Mouse (Mus musculus): ENCODE measurements around the gene Det1. TPM values are rescaled to one million over a fixed set of nuclear protein-coding genes. Genes with fewer than 3 reads are reported as not detected.

The Det1 gene
- polyA plus RNA-seq (2012; rRNA removed) = 11.9 and 19.2 TPM in 2 replicates

DNA sequence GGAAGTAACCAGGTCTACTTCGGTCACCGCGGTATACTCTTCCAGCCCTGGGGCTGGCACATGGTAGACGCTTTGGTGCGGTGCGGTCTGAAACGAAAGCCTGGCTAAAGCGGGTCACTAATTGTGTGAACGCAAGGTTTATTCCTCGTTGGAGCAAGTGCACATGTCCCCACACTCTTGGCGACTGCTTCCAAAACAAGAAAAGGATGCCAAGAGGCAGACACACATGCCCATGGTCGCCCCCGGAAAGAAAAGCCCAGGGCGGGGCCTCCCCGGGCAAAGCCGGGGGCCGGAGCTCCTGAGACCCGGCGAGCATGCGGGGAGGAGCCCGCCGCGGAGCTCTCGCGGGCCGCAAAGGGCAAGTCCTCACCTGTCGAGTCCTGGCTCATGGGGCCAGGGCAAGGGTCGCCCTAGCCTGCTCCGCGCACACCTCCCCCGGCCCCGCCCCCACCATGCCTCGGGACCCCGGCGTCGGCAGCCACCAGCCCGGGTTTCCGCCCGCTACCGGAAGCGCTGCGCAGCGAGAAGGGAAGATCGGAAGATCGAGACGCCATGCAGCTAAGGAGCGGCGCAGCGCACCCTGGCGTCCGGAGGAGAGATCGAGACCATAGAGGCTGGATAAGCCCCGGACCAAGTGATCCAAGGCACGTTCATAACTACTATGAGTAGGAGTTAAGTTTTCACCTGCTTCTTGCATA is at the start of gene Det1:
Det1 (minus strand) TSS at position 527 of the 698 bp plus-strand sequence.

DNA sequence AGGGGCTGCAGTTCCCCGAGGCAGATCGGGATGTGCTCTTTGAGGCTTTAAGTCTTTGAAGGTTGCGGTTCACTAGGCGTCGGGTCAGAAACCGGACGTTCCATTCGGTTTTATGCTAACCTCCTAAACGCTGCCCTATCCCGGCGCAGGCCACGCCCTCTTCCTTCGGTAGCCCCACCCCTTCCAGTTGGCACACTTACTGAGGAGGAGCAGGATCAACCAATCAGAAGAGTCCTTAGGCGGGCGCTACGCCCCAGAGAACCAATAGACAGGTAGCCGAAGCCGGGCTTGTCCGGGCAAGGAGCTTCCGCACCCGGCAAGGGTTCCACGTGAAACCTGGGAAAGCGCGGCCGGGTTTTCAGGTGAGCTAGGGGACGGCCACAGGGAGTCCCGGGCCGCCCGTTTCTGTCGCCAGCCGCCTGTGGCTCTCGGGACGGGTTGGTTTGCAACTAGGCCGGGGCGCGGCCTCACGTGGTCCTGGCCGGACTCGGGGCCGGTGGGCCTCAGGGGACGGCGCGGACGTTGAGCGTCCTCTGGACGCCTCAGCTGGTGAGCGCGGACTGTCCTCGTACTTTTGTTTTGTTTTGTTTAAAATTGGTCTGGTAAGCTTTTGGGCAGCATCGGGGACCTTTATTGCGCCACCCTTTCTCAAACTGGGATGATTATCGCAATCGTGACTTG is 48.7 kb upstream of the Det1 start, which contains the start of gene Aen:
Aen (plus strand) TSS at position 202 of the 681 bp plus-strand sequence.

DNA sequence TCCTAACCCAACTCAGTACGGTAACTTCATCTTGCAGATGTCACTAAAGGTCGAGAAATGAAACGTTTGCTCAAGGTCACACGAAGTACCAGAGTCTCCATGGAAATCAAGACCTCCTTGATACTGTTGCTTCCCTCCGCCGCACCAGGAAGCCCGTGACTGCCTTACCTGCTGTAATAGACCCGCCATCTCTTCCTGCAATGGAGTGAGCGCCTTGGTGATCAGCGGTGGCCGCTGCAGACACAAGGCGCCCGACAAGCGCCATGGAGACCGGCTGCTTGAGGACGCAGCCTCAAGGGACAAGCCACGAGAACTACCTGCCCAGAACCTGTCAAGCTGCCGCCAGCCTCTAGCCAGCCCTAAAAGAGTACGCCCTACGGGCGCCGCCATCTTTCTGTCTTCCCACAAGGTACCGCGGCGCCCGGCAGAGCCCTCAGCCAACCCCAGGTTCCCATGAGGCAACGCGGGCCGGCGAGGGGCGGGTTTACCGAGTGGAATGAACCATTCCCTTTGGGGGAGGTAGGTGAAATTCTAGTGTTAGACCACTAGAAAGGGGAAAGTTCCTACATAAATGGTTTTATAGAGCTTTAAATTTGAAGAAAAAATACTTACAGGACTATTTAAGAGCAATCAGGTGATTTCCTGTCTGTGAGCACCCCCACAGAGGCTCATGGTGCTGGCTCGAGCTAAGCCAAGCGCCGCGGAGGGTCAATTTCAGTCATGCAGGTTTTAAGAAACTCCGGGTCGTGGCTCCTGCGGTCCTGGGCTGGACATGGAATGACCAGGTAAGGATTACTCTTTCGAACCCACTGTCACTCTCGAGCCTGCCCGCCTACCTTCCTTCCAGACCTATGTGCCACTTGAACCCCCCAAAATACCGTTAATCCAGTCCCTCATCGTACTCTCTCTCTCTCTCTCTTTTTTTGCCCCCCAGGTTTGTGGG is 64.2 kb downstream of the Det1 start, which contains the start of the genes Mrps11 and Mrpl46:
Mrps11 (plus strand) TSS at position 481 of the 943 bp plus-strand sequence.
Mrpl46 (minus strand) TSS at position 893 of the 943 bp plus-strand sequence.

Other genes with a start within 250 kb of the Det1 start
- 12.0 and 12.9 TPM in 2 replicates for gene Ntrk3, start 109.3 kb downstream of the Det1 start, polyA plus RNA-seq (2012; rRNA removed)
- 47.6 and 81.7 TPM in 2 replicates for gene Mrps11, start 64.1 kb downstream of the Det1 start, polyA plus RNA-seq (2012; rRNA removed)
- gene Mrpl46, start 63.7 kb downstream of the Det1 start, polyA plus RNA-seq (2012; rRNA removed) = 41.2 and 46.2 TPM in 2 replicates
- 38.3 and 39.9 TPM in 2 replicates for gene Aen, start 48.6 kb upstream of the Det1 start, polyA plus RNA-seq (2012; rRNA removed)
- 1.1 and 1.9 TPM in 2 replicates for gene Isg20, start 66.2 kb upstream of the Det1 start, polyA plus RNA-seq (2012; rRNA removed)
- gene Acan, start 206.2 kb upstream of the Det1 start, polyA plus RNA-seq (2012; rRNA removed) = 0.08 and 2.1 TPM in 2 replicates

Measured in central nervous system, embryonic 11.5 days (tissue).